Mouse (Mus musculus) brain, embryonic 14.5 days (tissue): ENCODE results near the gene Col5a1.

ENCODE experiments used
- CTCF ChIP-seq: fragments of 200-500 bp; IDR thresholded peaks from 2 replicates; pipeline ENCODE4 v1.5.1; 2012; ENCODE audit warnings: inconsistent platforms, mild to moderate bottlenecking, moderate library complexity, borderline replicate concordance; ENCODE audit not compliant: insufficient read depth, insufficient read length; ENCODE audit errors: extremely low read depth
- POLR2A ChIP-seq: fragments of 200-500 bp; IDR thresholded peaks from 2 replicates; pipeline ENCODE4 v1.6.1; 2012; ENCODE audit warnings: mild to moderate bottlenecking, inconsistent platforms, borderline replicate concordance; ENCODE audit not compliant: poor library complexity, insufficient read depth, insufficient read length, severe bottlenecking; ENCODE audit errors: extremely low read depth

DNA sequence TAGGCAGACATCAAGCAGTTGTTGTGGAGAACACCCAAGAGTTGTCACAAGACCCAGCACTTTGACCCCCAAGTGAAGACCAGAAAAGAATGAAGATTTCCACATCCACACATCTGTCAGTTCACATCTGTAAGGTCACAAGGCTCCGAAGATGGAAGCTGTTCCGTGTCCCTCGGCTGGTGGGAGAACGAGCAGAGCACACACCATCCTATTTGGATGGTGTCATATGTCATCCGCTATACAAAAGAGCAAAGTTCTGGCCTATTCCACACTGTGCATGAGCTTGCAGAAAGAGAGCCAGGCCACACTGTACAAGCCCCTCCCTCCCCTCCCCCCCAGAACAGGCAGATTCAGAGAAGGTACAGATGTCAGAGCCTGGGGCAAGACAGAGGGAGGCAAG lies 202.9 kb downstream of the Col5a1 start:
- TF ChIP-seq CTCF (no peak), POLR2A (no peak)
